Mouse (Mus musculus) liver, embryonic 11.5 days (tissue): Measurements from ENCODE around the gene Pde8b. TPM values are rescaled to one million over a fixed set of nuclear protein-coding genes. Genes with fewer than 3 reads are reported as not detected.

Experiments used
- ATAC-seq: fragments of 200-750 bp; cut with Nextera tagmentation; replicated peaks from 2 replicates; pipeline ENCODE4 v1.8.0; 2017; ENCODE audit warnings: moderate number of reproducible peaks, mild to moderate bottlenecking, moderate TSS enrichment, moderate library complexity; ENCODE audit not compliant: low FRiP score
- DNase-seq: peaks from one replicate; pipeline ENCODE4 v3.0.0-alpha.2; 2017; ENCODE audit warnings: low spot score
- H3K27ac ChIP-seq: fragments of 300-500 bp; sonication (generic); 2 replicates; pipeline ENCODE4 v1.5.1; 2014; ENCODE audit warnings: mild to moderate bottlenecking, low read depth, low read length, control low read depth
- H3K27me3 ChIP-seq: fragments of 300-500 bp; sonication (generic); replicated peaks from 2 replicates; pipeline ENCODE4 v1.6.1; 2014; ENCODE audit warnings: low read length, mixed read lengths; ENCODE audit not compliant: control insufficient read depth, insufficient read depth
- H3K36me3 ChIP-seq: fragments of 300-500 bp; sonication (generic); 2 replicates; pipeline ENCODE4 v1.6.1; 2014; ENCODE audit warnings: mild to moderate bottlenecking, low read length, moderate library complexity, mixed read lengths; ENCODE audit not compliant: control insufficient read depth, insufficient read depth
- H3K4me1 ChIP-seq: fragments of 300-500 bp; sonication (generic); replicated peaks from 2 replicates; pipeline ENCODE4 v1.6.1; 2014; ENCODE audit warnings: low read length, mixed read lengths; ENCODE audit not compliant: control insufficient read depth, insufficient read depth
- H3K4me2 ChIP-seq: fragments of 300-500 bp; sonication (generic); 2 replicates; pipeline ENCODE4 v1.6.1; 2014; ENCODE audit warnings: mild to moderate bottlenecking, control low read depth, moderate library complexity
- H3K4me3 ChIP-seq: fragments of 300-500 bp; sonication (generic); 2 replicates; pipeline ENCODE4 v1.5.1; 2014; ENCODE audit warnings: low read depth, low read length, control low read depth
- H3K9ac ChIP-seq: fragments of 300-500 bp; sonication (generic); 2 replicates; pipeline ENCODE4 v1.6.1; 2014; ENCODE audit warnings: low read depth, low read length, control low read depth
- H3K9me3 ChIP-seq: fragments of 300-500 bp; sonication (generic); 2 replicates; pipeline ENCODE4 v1.6.1; 2016; ENCODE audit warnings: low read length, inconsistent platforms, mixed read lengths; ENCODE audit not compliant: control insufficient read depth
- WGBS: fragments of 180-500 bp; shearing (Covaris S2); extraction: QIAGEN DNeasy Blood & Tissue Kit; methylation state at CpG from one replicate; pipeline ENCODE4 v1.1.7; 2014; 5-methylcytosine and 5-hydroxymethylcytosine counted together
- polyA plus RNA-seq: library from polyadenylated mRNA; unstranded; fragments of >200 nt; fragmentation: Nextera tagmentation; extraction: Ambion mirVana; gene quantifications from 2 replicates; pipeline ENCODE4 v1.2.1, GENCODE M21; 2014

Pde8b gene
- polyA plus RNA-seq, 1 experiment from 2014 or later = 0.73 TPM

- H3K4me3 ChIP-seq = no peak overlapping the region
- no peak overlapping the region for H3K27ac ChIP-seq
- H3K4me1 ChIP-seq = no peaks in the 10 kb centered on the region
- H3K4me2 ChIP-seq = no peak overlapping the region
- H3K36me3 ChIP-seq = no peaks in the 10 kb centered on the region
- H3K9ac ChIP-seq = no peak overlapping the region
- no peaks in the 10 kb centered on the region for H3K27me3 ChIP-seq
- WGBS = 74% methylated on average over 3 of the region's 3 CpGs
- ATAC-seq = no peak
- no peak for DNase-seq
- no peaks in the 10 kb centered on the region for H3K9me3 ChIP-seq
Measured at GRCm38 (mm10) chr13:95202151-95202758, 47.9 kb downstream of the Pde8b start.

- Histone ChIP-seq H3K4me3 (no peak overlapping the region), H3K9me3 (no peaks in the 10 kb centered on the region), H3K27ac (no peak overlapping the region), H3K4me1 (no peaks in the 10 kb centered on the region), H3K4me2 (no peak overlapping the region), H3K27me3 (no peaks in the 10 kb centered on the region), H3K9ac (no peak overlapping the region), H3K36me3 (no peaks in the 10 kb centered on the region)
- ATAC-seq = no peak
- DNase-seq = no peak
- 71% methylated on average over 8 of the region's 8 CpGs for WGBS
Measured at GRCm38 (mm10) chr13:95200817-95201216, 49.3 kb downstream of the Pde8b start.

- no peak overlapping the region for H3K4me3 ChIP-seq
- no peak for DNase-seq
Measured at GRCm38 (mm10) chr13:95200036-95200435, 50.1 kb downstream of the Pde8b start.

GRCm38 (mm10) chr13:95196106-95196705 is 53.9 kb downstream of the Pde8b start:
- ATAC-seq = no peak

More at GRCm38 (mm10) chr13:95200036-95200435, 50.1 kb downstream of the Pde8b start:
- ATAC-seq = no peak
- no peak overlapping the region for H3K4me2 ChIP-seq
- H3K27ac ChIP-seq = no peak overlapping the region
- no peaks in the 10 kb centered on the region for H3K27me3 ChIP-seq
- H3K9me3 ChIP-seq = no peaks in the 10 kb centered on the region
- H3K9ac ChIP-seq = no peak overlapping the region
- H3K36me3 ChIP-seq = no peaks in the 10 kb centered on the region
- no peaks in the 10 kb centered on the region for H3K4me1 ChIP-seq

DNA sequence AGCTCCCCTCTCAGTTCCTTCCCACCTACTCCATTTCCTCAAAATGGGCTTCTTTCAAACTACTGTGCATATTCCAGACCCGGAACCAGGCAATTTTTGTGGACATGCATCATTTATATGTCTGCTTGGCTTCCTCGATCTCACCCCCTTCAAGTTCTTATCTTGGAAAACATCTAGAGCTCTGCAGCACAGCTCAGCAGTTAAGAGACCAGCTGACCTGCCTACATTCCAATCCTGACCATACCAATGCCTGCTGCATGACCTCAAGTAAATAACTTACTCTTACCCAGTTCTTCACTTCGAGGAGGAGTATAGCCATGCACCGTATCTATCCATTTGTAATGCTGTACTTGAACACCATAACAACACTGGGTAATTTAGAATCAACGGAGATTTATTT is 58.2 kb downstream of the Pde8b start:
- H3K9me3 ChIP-seq = no peaks in the 10 kb centered on the region
- H3K27me3 ChIP-seq = no peaks in the 10 kb centered on the region
- ATAC-seq (no peak), DNase-seq (no peak)
- H3K36me3 ChIP-seq = no peaks in the 10 kb centered on the region
- no peak overlapping the region for H3K9ac ChIP-seq
- no peak overlapping the region for H3K4me2 ChIP-seq
- no peaks in the 10 kb centered on the region for H3K4me1 ChIP-seq
- no peak overlapping the region for H3K27ac ChIP-seq
- H3K4me3 ChIP-seq = no peak overlapping the region
- WGBS = 73% methylated on average over 5 of the region's 5 CpGs

More at GRCm38 (mm10) chr13:95196106-95196705, 53.9 kb downstream of the Pde8b start:
- Histone ChIP-seq H3K9ac (no peak overlapping the region), H3K27me3 (no peaks in the 10 kb centered on the region), H3K36me3 (no peaks in the 10 kb centered on the region), H3K27ac (no peak overlapping the region), H3K4me3 (no peak overlapping the region), H3K9me3 (no peaks in the 10 kb centered on the region), H3K4me2 (no peak overlapping the region), H3K4me1 (no peaks in the 10 kb centered on the region)
- DNase-seq = no peak
- WGBS = 79% methylated on average over 7 of the region's 7 CpGs

- ATAC-seq = no peak
- 83% methylated on average over 2 of the region's 2 CpGs for WGBS
Measured at GRCm38 (mm10) chr13:95189111-95189510, 61.0 kb downstream of the Pde8b start.

GRCm38 (mm10) chr13:95187153-95187665 is 62.9 kb downstream of the Pde8b start:
- Histone ChIP-seq H3K36me3 (no peaks in the 10 kb centered on the region), H3K4me1 (no peaks in the 10 kb centered on the region), H3K27ac (no peak overlapping the region), H3K9ac (no peak overlapping the region), H3K27me3 (no peaks in the 10 kb centered on the region), H3K9me3 (no peaks in the 10 kb centered on the region), H3K4me2 (no peak overlapping the region), H3K4me3 (no peak overlapping the region)
- DNase-seq (no peak), ATAC-seq (no peak)
- WGBS = 80% methylated on average over 5 of the region's 5 CpGs

More at GRCm38 (mm10) chr13:95189111-95189510, 61.0 kb downstream of the Pde8b start:
- Histone ChIP-seq H3K36me3 (no peaks in the 10 kb centered on the region), H3K4me2 (no peak overlapping the region), H3K9ac (no peak overlapping the region), H3K27ac (no peak overlapping the region), H3K4me3 (no peak overlapping the region), H3K27me3 (no peaks in the 10 kb centered on the region), H3K4me1 (no peaks in the 10 kb centered on the region), H3K9me3 (no peaks in the 10 kb centered on the region)
- no peak for DNase-seq

DNA sequence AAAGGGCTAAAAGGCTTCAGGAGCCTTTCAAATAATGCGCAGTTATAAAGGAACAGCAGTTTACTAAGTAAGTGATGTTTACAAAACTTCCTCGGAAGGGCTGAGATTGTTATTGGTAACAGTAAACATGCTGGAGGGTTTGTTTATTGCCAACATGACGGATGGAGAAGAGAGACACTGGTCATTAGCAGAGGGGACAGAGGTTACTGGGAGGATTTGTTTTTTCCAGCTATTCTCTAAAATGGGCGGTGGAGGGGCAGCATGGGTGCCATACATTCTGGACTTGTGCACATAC is 63.4 kb downstream of the Pde8b start:
- no peaks in the 10 kb centered on the region for H3K9me3 ChIP-seq
- H3K4me1 ChIP-seq = no peaks in the 10 kb centered on the region
- H3K27ac ChIP-seq = no peak overlapping the region
- H3K4me2 ChIP-seq = no peak overlapping the region
- H3K27me3 ChIP-seq = no peaks in the 10 kb centered on the region
- no peak for DNase-seq
- H3K4me3 ChIP-seq = no peak overlapping the region
- no peak for ATAC-seq
- H3K36me3 ChIP-seq = no peaks in the 10 kb centered on the region
- WGBS = 67% methylated on average over 4 of the region's 4 CpGs
- no peak overlapping the region for H3K9ac ChIP-seq
